Mouse (Mus musculus) telencephalon, adult 2 months (tissue): Measurements from ENCODE around the gene Tspyl1.

ENCODE experiments used
- DNase-seq: peaks from one replicate; pipeline ENCODE4 v3.0.0-alpha.2; 2011; ENCODE audit warnings: low read depth, low spot score

Gene Tspyl1

DNA sequence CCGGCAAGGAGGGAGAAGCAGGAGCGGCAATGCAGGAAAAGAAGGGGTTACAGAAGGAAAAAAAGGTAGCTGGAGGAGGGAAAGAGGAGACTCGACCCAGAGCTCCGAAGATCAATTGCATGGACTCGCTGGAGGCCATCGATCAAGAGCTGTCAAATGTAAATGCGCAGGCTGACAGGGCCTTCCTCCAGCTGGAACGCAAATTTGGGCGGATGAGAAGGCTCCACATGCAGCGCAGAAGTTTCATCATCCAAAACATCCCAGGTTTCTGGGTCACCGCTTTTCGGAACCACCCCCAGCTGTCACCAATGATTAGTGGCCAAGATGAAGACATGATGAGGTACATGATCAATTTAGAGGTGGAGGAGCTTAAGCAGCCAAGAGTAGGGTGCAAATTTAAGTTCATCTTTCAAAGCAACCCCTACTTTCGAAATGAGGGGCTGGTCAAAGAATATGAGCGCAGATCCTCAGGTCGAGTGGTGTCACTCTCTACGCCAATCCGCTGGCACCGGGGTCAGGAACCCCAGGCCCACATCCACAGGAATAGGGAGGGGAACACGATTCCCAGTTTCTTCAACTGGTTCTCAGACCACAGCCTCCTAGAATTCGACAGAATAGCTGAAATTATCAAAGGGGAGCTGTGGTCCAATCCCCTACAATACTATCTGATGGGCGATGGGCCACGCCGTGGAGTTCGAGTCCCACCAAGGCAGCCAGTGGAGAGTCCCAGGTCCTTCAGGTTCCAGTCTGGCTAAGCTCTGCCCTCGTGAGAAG lies 16.2 kb downstream of the Tspyl1 start:
- DNase-seq: no peak

GRCm38 (mm10) chr10:34300368-34300767 lies 18.4 kb downstream of the Tspyl1 start:
- DNase-seq: no peak

DNA sequence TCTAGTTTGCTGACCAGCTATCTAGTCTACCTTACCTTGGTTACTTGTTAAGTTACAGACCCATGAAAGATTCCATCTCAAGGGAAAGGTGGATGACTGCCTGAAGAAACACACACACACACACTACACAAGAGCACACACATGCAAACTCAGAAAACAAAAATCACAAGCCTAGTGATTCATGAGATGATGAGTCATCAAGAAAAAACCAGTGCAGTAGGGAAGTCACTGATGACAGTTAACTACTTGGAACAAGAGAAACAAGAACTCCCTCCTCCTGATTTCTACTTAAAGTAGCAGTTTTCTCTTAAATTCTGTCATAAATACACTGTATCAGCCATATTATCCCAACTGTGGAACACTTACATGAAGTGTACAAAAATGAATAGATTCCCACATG lies 25.1 kb downstream of the Tspyl1 start:
- no peak for DNase-seq

DNA sequence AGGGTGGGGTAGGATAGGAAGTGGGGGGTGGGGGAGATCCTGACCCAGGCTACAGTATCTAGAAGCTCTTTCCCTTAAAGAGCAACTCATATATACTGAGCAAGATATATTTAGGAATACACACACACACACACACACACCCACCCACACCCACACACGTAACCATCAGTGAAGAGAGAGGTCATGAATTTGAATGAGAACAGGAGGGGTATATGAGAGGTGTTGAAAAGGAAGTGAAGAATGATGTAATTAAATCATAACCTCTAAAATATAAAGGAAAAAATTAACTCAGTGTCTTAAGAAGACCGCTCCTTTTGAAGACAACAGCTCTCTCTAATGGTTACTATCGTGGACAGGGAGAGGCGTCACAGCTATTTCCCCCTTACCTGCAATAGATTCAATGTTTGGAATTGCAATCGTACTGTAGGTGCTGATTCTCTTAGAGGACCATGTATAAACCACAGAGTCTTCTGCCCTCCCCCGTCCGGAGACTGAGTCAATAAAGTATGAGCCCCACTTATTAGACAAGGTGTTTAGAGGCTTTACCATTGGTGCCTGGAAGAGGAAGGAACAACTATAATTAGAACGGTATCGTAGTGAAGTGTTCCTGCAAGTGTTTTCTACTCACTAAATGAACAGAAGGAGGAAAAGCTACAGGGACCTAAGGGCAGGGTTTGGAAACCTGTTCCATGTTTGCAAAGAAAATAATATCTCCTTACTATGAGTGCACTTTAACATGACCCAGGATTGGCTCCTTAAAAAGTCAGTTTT lies 28.1 kb downstream of the Tspyl1 start:
- no peak for DNase-seq

DNA sequence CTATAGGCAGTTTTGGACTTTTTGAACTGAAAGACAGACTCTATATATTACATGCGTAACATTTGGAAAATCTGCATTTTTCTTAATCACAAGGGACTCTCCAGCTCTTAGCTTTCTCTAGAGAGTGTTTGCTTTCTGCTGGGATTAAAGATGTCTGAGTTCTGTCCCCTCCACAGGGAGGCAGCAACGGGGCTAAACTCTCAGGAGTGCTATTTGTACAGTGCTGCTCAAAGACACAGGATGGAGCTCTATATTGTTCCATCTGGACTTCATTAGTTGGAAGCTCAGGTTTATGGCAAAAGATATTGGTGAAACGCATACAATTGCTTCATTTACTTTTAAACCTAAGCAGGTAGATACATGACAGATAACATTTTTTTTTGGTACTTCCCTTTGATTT lies 30.5 kb downstream of the Tspyl1 start:
- DNase-seq: no peak

- peak; percentile 79 for DNase-seq
Measured at GRCm38 (mm10) chr10:34316571-34317216, 34.7 kb downstream of the Tspyl1 start.

DNA sequence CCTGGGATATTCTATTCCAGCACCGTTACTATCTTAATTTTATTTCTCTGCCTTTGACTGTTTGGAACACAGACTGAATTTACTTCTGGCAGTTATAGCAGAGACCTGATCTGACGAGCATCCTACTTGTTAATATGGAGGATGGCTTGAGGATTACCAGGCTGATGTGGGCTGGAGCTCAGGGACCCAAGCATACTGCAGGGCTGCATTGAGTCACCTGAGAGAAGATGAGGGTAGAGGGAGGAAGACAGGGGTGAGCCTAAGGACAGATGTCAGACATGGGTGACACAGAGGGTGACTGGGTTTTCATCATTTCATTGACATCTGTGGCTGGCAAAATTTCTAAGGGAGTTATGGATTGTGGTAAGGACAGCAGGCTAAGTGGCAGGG lies 35.2 kb downstream of the Tspyl1 start:
- DNase-seq: no peak

GRCm38 (mm10) chr10:34320809-34321208 lies 38.8 kb downstream of the Tspyl1 start:
- DNase-seq: no peak

GRCm38 (mm10) chr10:34326701-34327100 lies 44.7 kb downstream of the Tspyl1 start:
- no peak for DNase-seq

DNA sequence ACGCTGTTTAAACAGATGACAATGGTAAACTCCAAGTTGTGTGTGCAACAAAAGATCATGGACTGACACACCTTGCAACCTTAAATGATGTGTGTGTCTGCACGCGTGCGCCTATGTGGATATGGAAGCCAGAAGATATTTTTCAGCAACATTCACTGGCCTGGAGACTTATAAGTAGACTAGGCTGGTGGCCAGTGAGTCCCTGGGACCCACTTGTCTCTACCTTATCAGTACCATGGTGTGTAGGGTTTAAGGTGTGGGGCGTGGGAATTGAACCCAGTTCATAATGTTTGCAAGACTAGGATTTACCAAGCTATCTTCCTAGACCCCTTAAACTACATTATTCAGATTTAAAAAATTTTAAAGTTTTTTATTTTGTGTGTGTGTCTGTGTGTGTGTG lies 45.2 kb downstream of the Tspyl1 start:
- no peak for DNase-seq

- peak; percentile 41 for DNase-seq
Measured at GRCm38 (mm10) chr10:34328310-34328709, 46.3 kb downstream of the Tspyl1 start.
